Mouse (Mus musculus) liver, adult 2 months (tissue): ENCODE results near the gene Rad9b. TPM values are rescaled to one million over a fixed set of nuclear protein-coding genes. Genes with fewer than 3 reads are reported as not detected.

Source experiments
- DNase-seq: peaks from one replicate; pipeline ENCODE4 v3.0.0-alpha.2; 2011; ENCODE audit warnings: low read depth, low spot score; ENCODE audit errors: extremely low read depth
- H3K27ac ChIP-seq: fragments of 200-500 bp; replicated peaks from 2 replicates; pipeline ENCODE4 v1.5.1; 2012; ENCODE audit warnings: low read depth, mild to moderate bottlenecking, control low read depth, inconsistent platforms, low read length; ENCODE audit not compliant: insufficient read depth
- H3K27me3 ChIP-seq: fragments of 200-500 bp; 2 replicates; pipeline ENCODE4 v1.6.1; 2012; ENCODE audit warnings: mild to moderate bottlenecking, moderate library complexity, low read length, inconsistent platforms; ENCODE audit not compliant: control insufficient read depth, insufficient read depth
- H3K36me3 ChIP-seq: fragments of 200-500 bp; 2 replicates; pipeline ENCODE4 v1.6.1; 2012; ENCODE audit warnings: low read length, inconsistent platforms; ENCODE audit not compliant: control insufficient read depth, insufficient read depth
- H3K4me1 ChIP-seq: fragments of 200-500 bp; 2 replicates; pipeline ENCODE4 v1.6.1; 2011; ENCODE audit warnings: low read length; ENCODE audit not compliant: control insufficient read depth, insufficient read depth
- H3K4me3 ChIP-seq: fragments of 200-500 bp; 2 replicates; pipeline ENCODE4 v1.5.1; 2011; ENCODE audit warnings: low read depth, mild to moderate bottlenecking, control low read depth, low read length, moderate library complexity; ENCODE audit not compliant: insufficient read depth
- H3K79me2 ChIP-seq: fragments of 200-500 bp; 2 replicates; pipeline ENCODE4 v1.6.1; 2012; ENCODE audit warnings: inconsistent platforms, mild to moderate bottlenecking, low read length, moderate library complexity; ENCODE audit not compliant: control insufficient read depth, insufficient read depth
- H3K9ac ChIP-seq: fragments of 200-500 bp; 2 replicates; pipeline ENCODE4 v1.6.1; 2012; ENCODE audit warnings: low read depth, mild to moderate bottlenecking, control low read depth, inconsistent platforms, low read length
- CTCF ChIP-seq: fragments of 200-500 bp; IDR thresholded peaks from 2 replicates; pipeline ENCODE4 v1.5.1; 2011; ENCODE audit warnings: low read depth, low read length, control low read depth
- POLR2A ChIP-seq: fragments of 200-500 bp; IDR thresholded peaks from 2 replicates; pipeline ENCODE4 v1.6.1; 2011; ENCODE audit warnings: low read length, control low read depth; ENCODE audit not compliant: insufficient read depth; ENCODE audit errors: extremely low read depth
- WGBS: fragments of 180-500 bp; shearing (Covaris S2); methylation state at CpG from one replicate; pipeline ENCODE4 v1.1.7; 2018; 5-methylcytosine and 5-hydroxymethylcytosine counted together
- polyA plus RNA-seq: library from polyadenylated mRNA; depleted of rRNA; stranded (reverse); fragments of >200 nt; gene quantifications from 2 replicates; pipeline ENCODE4 v1.2.3, GENCODE M21; 2012
- total RNA-seq: library from RNA; depleted of rRNA; stranded (reverse); fragments of >200 nt; gene quantifications from 2 replicates; pipeline ENCODE4 v1.2.3, GENCODE M21; 2014

Rad9b gene
- total and polyA plus RNA-seq, 2 experiments: 1.5 to 4.5 TPM

GRCm38 (mm10) chr5:122379374-122380155, 25.5 kb upstream of the Rad9b start:
- 54% methylated on average over 11 of the region's 11 CpGs for WGBS
- peak; percentile 42 for DNase-seq
- H3K36me3 ChIP-seq: peaks cover 16% of the 10 kb centered on the region; the same call in 1 of the 2 replicates
- H3K27me3 ChIP-seq: no peaks in the 10 kb centered on the region
- H3K27ac ChIP-seq: no peak overlapping the region
- H3K4me1 ChIP-seq: no peaks in the 10 kb centered on the region
- H3K79me2 ChIP-seq: no peaks in the 10 kb centered on the region
- no peak overlapping the region for H3K4me3 ChIP-seq
- H3K9ac ChIP-seq: no peak overlapping the region
- TF ChIP-seq CTCF (peak; percentile 96), POLR2A (no peak)

- Histone ChIP-seq H3K79me2 (no peaks in the 10 kb centered on the region; the same call in 1 of the 2 replicates), H3K4me3 (no peak overlapping the region), H3K27me3 (no peaks in the 10 kb centered on the region), H3K36me3 (peaks cover 16% of the 10 kb centered on the region; the same call in 1 of the 2 replicates), H3K4me1 (no peaks in the 10 kb centered on the region; the same call in 1 of the 2 replicates), H3K9ac (no peak overlapping the region), H3K27ac (no peak overlapping the region)
- no peak for DNase-seq
- no peak for TF ChIP-seq CTCF
- no peak for TF ChIP-seq POLR2A
- WGBS: 95% methylated on average over 12 of the region's 12 CpGs
Measured at GRCm38 (mm10) chr5:122378171-122378570, 24.1 kb upstream of the Rad9b start.

GRCm38 (mm10) chr5:122377101-122377833, 23.2 kb upstream of the Rad9b start:
- peaks cover 11% of the 10 kb centered on the region; the same call in 1 of the 2 replicates for H3K36me3 ChIP-seq

GRCm38 (mm10) chr5:122372878-122373277, 18.8 kb upstream of the Rad9b start:
- WGBS: 8% methylated on average over 5 of the region's 5 CpGs
- peak overlapping the region; percentile 74 for H3K4me3 ChIP-seq
- H3K9ac ChIP-seq: peak overlapping the region; percentile 84
- no peak for DNase-seq
- H3K27me3 ChIP-seq: no peaks in the 10 kb centered on the region
- no peaks in the 10 kb centered on the region; the same call in 1 of the 2 replicates for H3K79me2 ChIP-seq
- H3K27ac ChIP-seq: peak overlapping the region; percentile 68; the same call in 1 of the 2 replicates
- TF ChIP-seq CTCF: no peak
- no peaks in the 10 kb centered on the region for H3K36me3 ChIP-seq
- peaks cover 2% of the 10 kb centered on the region for H3K4me1 ChIP-seq

More at GRCm38 (mm10) chr5:122377101-122377833, 23.2 kb upstream of the Rad9b start:
- Histone ChIP-seq H3K79me2 (no peaks in the 10 kb centered on the region; the same call in 1 of the 2 replicates), H3K27me3 (no peaks in the 10 kb centered on the region), H3K27ac (no peak overlapping the region), H3K4me1 (no peaks in the 10 kb centered on the region; the same call in 1 of the 2 replicates), H3K9ac (no peak overlapping the region), H3K4me3 (no peak overlapping the region)
- 91% methylated on average over 4 of the region's 4 CpGs for WGBS
- DNase-seq: no peak
- TF ChIP-seq CTCF: no peak
- no peak for TF ChIP-seq POLR2A

GRCm38 (mm10) chr5:122372192-122372769, 18.2 kb upstream of the Rad9b start, which contains the start of gene Fam216a:
TSS of gene Fam216a (minus strand) at chr5:122372364.
- peak; percentile 96 for DNase-seq
- Histone ChIP-seq H3K9ac (peak within 1 kb of the TSS; percentile 84), H3K4me3 (peak within 1 kb of the TSS; percentile 74), H3K4me1 (peaks cover 2% of the 10 kb centered on the region), H3K27ac (peak within 1 kb of the TSS; percentile 68), H3K27me3 (no peaks in the 10 kb centered on the region), H3K79me2 (no peaks in the 10 kb centered on the region; the same call in 1 of the 2 replicates), H3K36me3 (no peaks in the 10 kb centered on the region)
- under 1% methylated on average over 53 of the region's 53 CpGs for WGBS
- TF ChIP-seq POLR2A (peak; percentile 29; the same call in 1 of the 2 replicates), CTCF (no peak)
